Mouse (Mus musculus) heart, postnatal 25 days (tissue): Measurements from ENCODE around the gene Ugt1a9. TPM values are rescaled to one million over a fixed set of nuclear protein-coding genes. Genes with fewer than 3 reads are reported as not detected.
"Not testable (repeated sequence)": the region's sequence is repeated elsewhere in the genome, so short reads cannot be mapped to it uniquely, and the experiment has no call there.

Experiments
- DNase-seq: peaks from one replicate; pipeline ENCODE4 v3.0.0; 2022; ENCODE audit warnings: low spot score
- intact Hi-C: fragments of 180-260 bp; cut with DNase I; formaldehyde crosslinking; loops from one replicate; pipeline ENCODE4 v1.15.1; 2025
- total RNA-seq, 2 experiments: library from RNA; stranded (reverse); gene quantifications; 2 replicates each; pipeline ENCODE4 v1.2.3; 2021

The Ugt1a9 gene
- total RNA-seq, 2 experiments from 2014 or later: not detected

- intact Hi-C loops, DNase-seq: not testable (repeated sequence)
These were observed 79.5 kb downstream of the Ugt1a9 start for GRCm38 (mm10) chr1:88150133-88150532.

- DNase-seq: no peak
- intact Hi-C loops: no loop called here
These were observed 87.8 kb downstream of the Ugt1a9 start for GRCm38 (mm10) chr1:88158430-88158829.

GRCm38 (mm10) chr1:88165711-88166110 is 95.1 kb downstream of the Ugt1a9 start, which contains the start of gene Ugt1a5:
Ugt1a5 (plus strand) TSS chr1:88166012.
- DNase-seq: no peak
- intact Hi-C loops: no loop called here

- DNase-seq, intact Hi-C loops: not testable (repeated sequence)
These were observed 101.6 kb downstream of the Ugt1a9 start for GRCm38 (mm10) chr1:88172190-88172589.

- intact Hi-C loops: no loop called here
- DNase-seq: no peak
These were observed 109.1 kb downstream of the Ugt1a9 start for GRCm38 (mm10) chr1:88179657-88180056.

- intact Hi-C loops: no loop called here
- DNase-seq: no peak
These were observed 115.8 kb downstream of the Ugt1a9 start for GRCm38 (mm10) chr1:88186325-88186935.

GRCm38 (mm10) chr1:88192136-88192535 is 121.5 kb downstream of the Ugt1a9 start:
- intact Hi-C loops: no loop called here
- DNase-seq: no peak

GRCm38 (mm10) chr1:88195687-88196086 is 125.1 kb downstream of the Ugt1a9 start:
- no peak for DNase-seq
- intact Hi-C loops: no loop called here

GRCm38 (mm10) chr1:88197443-88197842 is 126.8 kb downstream of the Ugt1a9 start:
- DNase-seq: no peak
- intact Hi-C loops: no loop called here

GRCm38 (mm10) chr1:88199996-88200395 is 129.4 kb downstream of the Ugt1a9 start:
- DNase-seq: no peak
- intact Hi-C loops: no loop called here

- DNase-seq: no peak
- intact Hi-C loops: no loop called here
These were observed 129.9 kb downstream of the Ugt1a9 start, which contains the start of gene Ugt1a2 for GRCm38 (mm10) chr1:88200456-88200855. Ugt1a2 (plus strand) TSS chr1:88200601.

GRCm38 (mm10) chr1:88205294-88205922 is 134.8 kb downstream of the Ugt1a9 start, which contains the start of gene Dnajb3:
Dnajb3 (minus strand) TSS chr1:88205782.
- no peak for DNase-seq

GRCm38 (mm10) chr1:88206843-88207479 is 136.4 kb downstream of the Ugt1a9 start:
- no peak for DNase-seq
- intact Hi-C loops: no loop called here

More at GRCm38 (mm10) chr1:88205294-88205922, 134.8 kb downstream of the Ugt1a9 start, which contains the start of gene Dnajb3:
- intact Hi-C loops: no loop called here

GRCm38 (mm10) chr1:88211812-88212211 is 141.2 kb downstream of the Ugt1a9 start, which contains the start of gene Ugt1a1:
Ugt1a1 (plus strand) TSS chr1:88211959.
- intact Hi-C loops: no loop called here
- no peak for DNase-seq

GRCm38 (mm10) chr1:88212341-88213045 is 141.9 kb downstream of the Ugt1a9 start:
- DNase-seq: no peak
- intact Hi-C loops: no loop called here

- intact Hi-C loops: no loop called here
- DNase-seq: no peak
These were observed 142.5 kb downstream of the Ugt1a9 start for GRCm38 (mm10) chr1:88213061-88213460.

- intact Hi-C loops: no loop called here
- no peak for DNase-seq
These were observed 143.3 kb downstream of the Ugt1a9 start for GRCm38 (mm10) chr1:88213766-88214461.

- intact Hi-C loops: no loop called here
These were observed 143.9 kb downstream of the Ugt1a9 start for GRCm38 (mm10) chr1:88214462-88214952.

More at GRCm38 (mm10) chr1:88214462-88214952, 143.9 kb downstream of the Ugt1a9 start:
- no peak for DNase-seq
